Mouse (Mus musculus) ZHBTc4 (cell line): ENCODE results near the gene Lrwd1.
A peak's percentile ranks its signal among the peaks of the same experiment; 100 is the strongest.
"Not testable (repeated sequence)": the region's sequence is repeated elsewhere in the genome, so short reads cannot be mapped to it uniquely, and the experiment has no call there.

Experiments
- DNase-seq: peaks from one replicate; pipeline ENCODE4 v3.0.0-alpha.2; 2011; ENCODE audit warnings: low read depth, low spot score

The Lrwd1 gene

GRCm38 (mm10) chr5:136135571-136136291 lies at the start of gene Lrwd1, which contains the start of gene Alkbh4:
Gene Lrwd1, minus strand, starts transcription at chr5:136136074.
Gene Alkbh4, plus strand, starts transcription at chr5:136136146.
- DNase-seq = peak; percentile 99

- no peak for DNase-seq
Observed at GRCm38 (mm10) chr5:136183766-136184165, 47.9 kb upstream of the Lrwd1 start.

GRCm38 (mm10) chr5:136182830-136183229 lies 47.0 kb upstream of the Lrwd1 start:
- DNase-seq = no peak

- no peak for DNase-seq
Observed at GRCm38 (mm10) chr5:136182049-136182448, 46.2 kb upstream of the Lrwd1 start.

DNA sequence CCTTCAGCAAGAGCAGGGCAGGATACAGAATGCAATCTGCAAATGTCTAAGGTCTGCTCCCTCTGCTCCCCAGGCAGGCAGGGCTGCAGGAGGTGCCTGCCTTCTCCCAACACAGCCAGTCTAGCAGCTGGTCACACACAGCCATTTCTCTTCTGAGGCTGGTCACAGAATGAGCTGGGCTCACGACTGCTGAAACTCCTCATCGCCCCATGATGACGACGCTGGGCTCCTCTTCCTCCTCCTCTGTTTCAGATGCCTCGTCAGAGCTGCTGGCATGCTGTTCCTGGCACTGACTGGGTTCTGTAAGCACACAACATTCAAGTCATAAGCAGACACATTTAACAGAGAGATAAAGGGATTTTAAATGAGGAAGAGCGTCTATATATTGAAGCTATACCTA lies 45.3 kb upstream of the Lrwd1 start:
- DNase-seq = no peak

DNA sequence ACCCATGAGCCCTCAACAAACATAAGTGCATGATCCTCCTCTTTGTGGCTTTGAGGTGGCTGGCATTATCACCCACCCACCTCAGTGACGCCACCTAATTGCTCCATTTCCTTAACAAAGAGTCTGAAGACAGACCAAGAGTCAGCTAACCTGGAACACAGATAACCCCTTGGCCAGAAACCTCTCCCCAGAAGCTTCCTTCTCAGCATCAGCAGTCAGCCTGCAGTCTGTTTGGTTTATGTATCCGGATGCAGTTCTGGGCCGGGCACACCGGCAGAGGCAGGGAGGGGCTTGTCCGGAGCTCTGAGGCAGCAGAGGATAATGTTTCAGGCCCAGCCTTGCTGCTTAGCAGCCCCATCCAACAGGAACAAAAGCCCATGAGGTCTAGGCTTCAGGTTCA lies 43.7 kb upstream of the Lrwd1 start:
- DNase-seq = peak; percentile 69

DNA sequence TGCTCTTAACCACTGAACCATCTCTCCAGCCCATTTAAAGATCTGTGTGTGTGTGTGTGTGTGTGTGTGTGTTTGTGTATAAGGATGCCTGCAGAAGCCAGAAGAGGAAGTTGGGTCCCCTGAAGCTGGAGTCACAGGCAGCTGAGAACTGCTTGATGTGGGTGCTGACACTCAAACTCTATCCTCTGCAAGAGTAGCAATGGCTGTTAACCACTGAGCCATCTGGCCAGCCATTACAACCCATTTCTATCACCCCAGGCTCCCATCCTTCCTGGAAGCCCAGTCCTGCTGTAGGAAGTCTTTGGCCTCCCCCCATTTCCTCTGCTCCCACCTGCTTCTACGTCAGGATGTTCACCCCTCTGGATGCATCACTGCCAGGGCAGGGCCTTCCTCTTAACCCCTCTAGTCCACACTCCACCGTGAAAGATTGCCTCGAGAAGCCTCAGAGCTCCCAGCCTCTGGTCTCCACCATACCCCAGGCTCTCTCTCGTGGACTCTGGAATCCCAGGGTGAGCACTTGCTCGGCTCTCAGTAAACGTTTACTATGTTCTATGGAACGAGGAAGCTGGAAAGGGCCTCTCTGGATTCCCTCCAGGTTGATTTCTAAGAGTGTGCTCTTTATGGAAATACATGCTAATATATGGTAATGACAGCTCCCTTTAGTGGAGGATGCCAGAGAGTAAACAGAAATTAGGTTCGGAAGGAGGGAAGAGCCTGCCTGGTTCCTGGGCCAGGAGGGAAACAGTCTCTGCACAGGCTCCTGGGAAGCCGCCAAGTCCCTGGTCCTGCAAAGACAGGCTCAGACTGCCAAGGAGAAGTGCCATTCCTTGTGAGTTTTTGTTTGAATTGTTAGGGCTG lies 38.0 kb upstream of the Lrwd1 start:
- peak; percentile 30 for DNase-seq

- DNase-seq = no peak
Observed at GRCm38 (mm10) chr5:136172939-136173338, 37.1 kb upstream of the Lrwd1 start.

GRCm38 (mm10) chr5:136171363-136172341 lies 35.8 kb upstream of the Lrwd1 start:
- DNase-seq = peak; percentile 19

DNA sequence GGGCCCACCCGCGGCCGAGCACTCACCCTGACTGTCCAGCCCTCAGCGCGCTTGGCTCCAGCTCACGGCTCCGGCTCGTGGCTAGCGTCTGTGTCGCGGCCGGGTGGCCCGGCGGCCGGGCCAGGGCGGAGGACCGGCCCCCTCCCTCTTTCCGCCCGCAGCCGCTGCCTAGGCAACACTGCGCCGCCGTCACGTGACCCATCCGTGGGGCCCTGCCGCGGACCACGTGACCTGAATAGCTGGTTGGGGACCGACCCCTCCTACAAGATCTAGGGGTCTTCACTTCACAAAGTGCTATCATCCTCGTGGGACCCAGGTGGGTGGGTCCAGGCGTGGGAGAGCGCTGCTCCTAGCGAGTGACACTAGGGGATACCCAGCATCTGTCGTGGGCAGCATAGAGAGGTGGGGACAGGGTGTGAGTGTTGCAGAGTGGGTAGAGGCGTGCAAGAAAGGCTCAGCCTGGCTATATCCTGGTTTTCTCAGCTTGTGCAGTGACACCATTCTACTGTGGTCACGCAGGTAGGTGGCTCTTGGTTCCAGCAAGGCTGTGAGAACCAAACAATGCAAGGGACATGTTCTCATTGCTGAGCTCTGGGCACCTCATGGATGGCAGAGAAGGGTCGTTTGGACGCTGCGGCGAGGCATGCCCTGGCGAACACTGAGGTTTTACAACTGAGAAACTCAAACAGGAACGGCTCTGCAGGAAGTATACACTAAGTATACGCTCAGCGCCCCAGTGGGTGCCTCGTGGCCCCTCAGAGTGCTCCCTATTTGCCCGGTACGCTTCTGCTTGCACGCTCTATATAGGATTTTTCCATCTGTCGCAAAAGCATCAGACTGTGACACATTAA lies 34.9 kb upstream of the Lrwd1 start, which contains the start of gene Orai2:
Gene Orai2, minus strand, starts transcription at position 202 of the 851 bp plus-strand sequence.
- DNase-seq = peak; percentile 66

DNA sequence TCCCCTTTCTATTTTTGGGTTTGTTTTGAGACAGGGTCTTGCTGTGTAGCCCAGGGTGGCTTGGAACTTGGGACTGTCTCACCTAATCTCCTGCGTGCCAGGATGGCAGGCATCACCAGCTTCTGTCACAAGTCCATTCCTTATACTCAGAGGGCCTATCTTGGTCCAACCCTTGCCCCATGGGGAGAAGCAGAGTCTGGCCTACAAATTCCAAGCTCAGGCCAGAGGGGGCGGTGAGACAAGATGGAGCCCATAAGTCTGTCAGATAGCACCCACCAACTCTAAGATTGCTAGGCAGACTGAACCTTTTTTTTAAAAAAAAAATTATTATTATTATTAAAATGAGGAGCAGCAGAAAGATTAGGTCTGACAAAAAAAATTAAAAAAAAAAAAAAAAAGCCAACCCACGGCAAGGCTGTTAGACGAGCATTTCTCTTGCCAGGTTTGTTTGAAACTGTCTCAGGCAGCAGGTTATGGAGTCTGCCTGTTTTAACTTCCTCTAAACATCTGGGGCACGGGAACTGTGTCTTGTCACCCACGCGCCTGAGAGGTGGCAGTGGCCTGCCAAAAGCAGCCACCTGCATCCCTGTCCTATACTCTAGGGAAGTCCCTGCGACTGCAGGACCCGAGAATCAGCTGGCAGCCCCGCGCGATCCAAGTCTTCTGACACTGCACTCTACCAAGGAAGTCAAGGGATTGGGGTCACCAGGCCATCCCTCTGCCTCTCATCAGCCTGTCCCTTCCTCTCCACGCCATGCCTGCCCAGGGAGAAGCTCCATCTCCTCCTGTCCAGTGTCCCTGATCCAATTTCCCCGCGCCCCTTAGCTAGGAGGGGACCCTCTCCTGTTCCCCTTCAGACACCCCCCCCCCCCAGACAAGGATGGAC lies 34.0 kb upstream of the Lrwd1 start:
- DNase-seq = peak; percentile 20

DNA sequence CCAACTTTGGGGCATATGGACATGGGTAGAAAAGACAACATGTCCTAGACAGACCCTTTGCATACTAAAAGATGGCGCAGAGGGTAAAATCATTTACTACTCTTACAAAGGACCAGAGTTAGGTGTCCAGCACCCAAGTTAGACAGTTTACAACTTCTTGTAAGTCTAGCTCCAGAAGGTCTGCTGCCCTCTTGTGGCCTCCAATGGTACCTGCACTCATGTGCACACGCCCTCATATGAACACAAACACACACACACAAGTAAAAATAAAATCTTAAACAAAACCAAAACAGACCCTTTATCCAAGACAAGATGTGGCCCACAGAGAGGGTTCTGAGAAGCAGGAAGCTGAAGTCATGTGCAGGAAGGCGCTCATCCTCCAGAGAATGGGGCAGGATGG lies 32.2 kb upstream of the Lrwd1 start:
- DNase-seq = peak; percentile 58

- DNase-seq = no peak
Observed at GRCm38 (mm10) chr5:136167296-136167695, 31.4 kb upstream of the Lrwd1 start.

DNA sequence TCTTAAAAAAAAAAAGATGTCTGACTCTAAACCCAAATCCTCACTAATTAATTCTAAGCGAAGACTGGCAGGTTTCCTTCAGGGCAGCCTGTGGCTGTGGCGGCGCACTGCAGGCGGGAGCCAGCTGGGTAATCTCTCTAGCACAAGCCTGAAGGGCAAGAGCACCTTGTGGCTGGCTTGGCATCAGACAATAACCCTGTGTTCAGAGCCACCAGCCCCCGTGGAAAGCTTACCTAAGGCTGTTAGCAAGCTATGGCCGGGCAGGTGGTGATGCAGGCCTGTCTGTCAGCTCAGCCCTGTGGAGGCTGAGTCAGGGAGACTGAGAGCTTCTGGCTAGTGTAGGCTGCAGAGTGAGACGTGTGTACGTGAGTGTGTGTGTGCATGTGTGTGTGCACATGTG lies 29.4 kb upstream of the Lrwd1 start:
- DNase-seq = no peak

DNA sequence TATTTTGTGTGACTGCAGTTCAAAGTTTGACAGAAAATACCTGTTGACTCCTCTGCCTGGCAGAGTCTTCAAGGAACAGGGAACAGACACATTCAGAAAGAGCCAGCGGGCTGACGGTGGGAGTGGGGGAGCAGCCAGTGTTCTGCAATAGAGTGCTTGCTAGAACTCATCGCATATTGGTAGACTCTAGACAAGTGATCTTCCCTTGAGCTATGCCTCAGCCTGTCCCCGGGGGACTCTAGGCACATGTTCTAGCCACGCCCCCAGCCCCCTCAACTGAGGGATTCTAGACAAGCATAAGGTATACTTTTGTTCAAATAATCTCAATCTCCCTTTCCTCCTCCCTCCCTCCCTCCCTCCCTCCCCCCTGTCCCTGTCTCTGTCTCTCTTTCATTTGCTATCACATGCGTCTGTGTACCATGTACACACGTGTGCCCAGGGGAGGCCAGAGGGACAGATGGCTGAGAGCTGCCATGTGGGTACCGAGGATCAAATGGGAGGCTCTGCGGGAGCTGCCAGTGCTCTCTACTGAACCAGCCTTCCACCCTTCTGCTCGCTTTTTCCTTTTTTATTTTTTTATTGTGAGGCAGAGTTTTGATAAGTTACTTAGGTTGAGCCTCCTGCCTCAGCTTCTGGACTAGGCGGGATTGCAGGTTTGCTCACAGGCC lies 28.1 kb upstream of the Lrwd1 start:
- no peak for DNase-seq

GRCm38 (mm10) chr5:136160084-136160483 lies 24.2 kb upstream of the Lrwd1 start:
- not testable (repeated sequence) for DNase-seq

DNA sequence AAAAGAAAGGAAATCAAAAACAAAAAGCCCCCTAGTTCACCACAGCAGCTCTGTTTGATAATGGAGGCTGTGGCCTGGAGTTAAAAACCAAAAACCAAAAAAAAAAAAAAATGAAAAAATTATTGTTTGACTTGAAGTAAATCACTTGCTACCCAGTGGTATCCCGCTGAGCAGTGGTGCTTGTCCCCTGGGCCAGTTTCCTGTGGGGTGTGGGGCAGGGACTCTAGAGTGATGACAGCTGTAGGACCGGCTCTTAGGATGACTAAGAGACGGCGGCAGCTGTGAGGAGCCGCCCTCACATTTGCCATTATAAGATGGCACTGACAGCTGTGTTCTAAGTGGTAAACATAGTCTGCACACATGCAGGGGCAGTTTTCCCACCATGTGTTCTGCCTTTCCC lies 19.5 kb upstream of the Lrwd1 start:
- DNase-seq = no peak

GRCm38 (mm10) chr5:136152365-136152764 lies 16.5 kb upstream of the Lrwd1 start:
- DNase-seq = no peak

- not testable (repeated sequence) for DNase-seq
Observed at GRCm38 (mm10) chr5:136149134-136149576, 13.3 kb upstream of the Lrwd1 start.
